Mouse (Mus musculus) limb, embryonic 12.5 days (tissue): ENCODE results near the gene Chmp6. TPM values are rescaled to one million over a fixed set of nuclear protein-coding genes. Genes with fewer than 3 reads are reported as not detected.
A peak's percentile ranks its signal among the peaks of the same experiment; 100 is the strongest.

ENCODE experiments used
- ATAC-seq: fragments of 200-750 bp; cut with Nextera tagmentation; 2 replicates; pipeline ENCODE4 v1.8.0; 2017; ENCODE audit warnings: low read depth, moderate TSS enrichment; ENCODE audit not compliant: insufficient number of reproducible peaks, insufficient read depth, low FRiP score, low TSS enrichment
- H3K27ac ChIP-seq: fragments of 300-500 bp; sonication (generic); 2 replicates; pipeline ENCODE4 v1.5.1; 2016; ENCODE audit warnings: mild to moderate bottlenecking, moderate library complexity
- H3K27me3 ChIP-seq: fragments of 300-500 bp; sonication (generic); 2 replicates; pipeline ENCODE4 v1.6.1; 2016; ENCODE audit warnings: mild to moderate bottlenecking, moderate library complexity
- H3K36me3 ChIP-seq: fragments of 300-500 bp; sonication (generic); 2 replicates; pipeline ENCODE4 v1.6.1; 2016; ENCODE audit warnings: mild to moderate bottlenecking, moderate library complexity
- H3K4me1 ChIP-seq: fragments of 300-500 bp; sonication (generic); replicated peaks from 2 replicates; pipeline ENCODE4 v1.6.1; 2016
- H3K4me2 ChIP-seq: fragments of 300-500 bp; sonication (generic); 2 replicates; pipeline ENCODE4 v1.6.1; 2016; ENCODE audit warnings: mild to moderate bottlenecking, moderate library complexity
- H3K4me3 ChIP-seq: fragments of 300-500 bp; sonication (generic); replicated peaks from 2 replicates; pipeline ENCODE4 v1.5.1; 2016; ENCODE audit warnings: mild to moderate bottlenecking
- H3K9ac ChIP-seq: fragments of 300-500 bp; sonication (generic); replicated peaks from 2 replicates; pipeline ENCODE4 v1.6.1; 2016; ENCODE audit warnings: mild to moderate bottlenecking, moderate library complexity
- H3K9me3 ChIP-seq: fragments of 300-500 bp; sonication (generic); 2 replicates; pipeline ENCODE4 v1.6.1; 2016; ENCODE audit warnings: mild to moderate bottlenecking, moderate library complexity
- WGBS: fragments of 180-500 bp; shearing (Covaris S2); methylation state at CpG from one replicate; pipeline ENCODE4 v1.1.7; 2016; 5-methylcytosine and 5-hydroxymethylcytosine counted together
- polyA plus RNA-seq: library from polyadenylated mRNA; unstranded; fragments of >200 nt; fragmentation: Nextera tagmentation; extraction: Ambion mirVana; gene quantifications from 2 replicates; pipeline ENCODE4 v1.2.1, GENCODE M21; 2016

Gene Chmp6
- polyA plus RNA-seq, 1 experiment from 2014 or later = 115 TPM

DNA sequence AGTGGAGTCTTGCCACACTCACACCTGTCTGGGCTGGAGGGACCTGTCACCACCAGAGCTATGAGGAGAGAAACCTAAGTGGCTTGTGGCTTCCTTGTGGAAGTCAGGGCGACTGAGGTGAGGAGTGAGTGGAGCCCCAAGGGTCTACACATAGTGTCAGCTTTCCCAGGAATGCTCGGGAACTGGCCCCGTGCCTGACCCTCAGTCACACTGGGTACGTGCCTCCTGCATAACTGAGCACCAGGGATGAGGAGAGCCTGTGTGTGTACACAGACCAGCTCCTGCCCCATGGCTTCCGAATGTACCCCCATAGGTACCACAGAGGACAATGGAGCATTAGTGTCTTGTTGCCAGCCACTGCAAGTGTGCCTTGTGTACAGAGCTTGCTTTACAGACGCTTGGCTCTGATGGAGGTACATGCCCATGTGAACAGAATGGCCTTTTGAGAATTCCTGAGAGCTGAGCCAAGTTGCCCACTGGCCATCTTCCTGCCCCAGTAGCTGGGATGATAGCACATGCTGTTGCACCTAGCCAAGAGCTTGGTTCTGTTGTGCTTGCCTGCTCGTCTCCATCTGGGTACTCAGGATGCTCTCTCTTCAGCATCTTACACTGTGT, 21.5 kb upstream of the Chmp6 start:
- H3K9ac ChIP-seq = no peak overlapping the region
- ATAC-seq = no peak
- no peaks in the 10 kb centered on the region for H3K27me3 ChIP-seq
- H3K36me3 ChIP-seq = peaks cover 89% of the 10 kb centered on the region
- no peaks in the 10 kb centered on the region for H3K4me1 ChIP-seq
- no peak overlapping the region for H3K27ac ChIP-seq
- no peaks in the 10 kb centered on the region for H3K9me3 ChIP-seq
- no peak overlapping the region for H3K4me3 ChIP-seq
- H3K4me2 ChIP-seq = no peak overlapping the region
- WGBS = 90% methylated on average over 7 of the region's 7 CpGs

GRCm38 (mm10) chr11:119893667-119894236, 19.5 kb upstream of the Chmp6 start:
- ATAC-seq = no peak
- Histone ChIP-seq H3K4me2 (no peak overlapping the region), H3K36me3 (peaks cover 91% of the 10 kb centered on the region), H3K9me3 (no peaks in the 10 kb centered on the region), H3K27me3 (no peaks in the 10 kb centered on the region), H3K9ac (no peak overlapping the region), H3K4me3 (no peak overlapping the region), H3K4me1 (no peaks in the 10 kb centered on the region), H3K27ac (no peak overlapping the region)
- WGBS = 52% methylated on average over 10 of the region's 10 CpGs

DNA sequence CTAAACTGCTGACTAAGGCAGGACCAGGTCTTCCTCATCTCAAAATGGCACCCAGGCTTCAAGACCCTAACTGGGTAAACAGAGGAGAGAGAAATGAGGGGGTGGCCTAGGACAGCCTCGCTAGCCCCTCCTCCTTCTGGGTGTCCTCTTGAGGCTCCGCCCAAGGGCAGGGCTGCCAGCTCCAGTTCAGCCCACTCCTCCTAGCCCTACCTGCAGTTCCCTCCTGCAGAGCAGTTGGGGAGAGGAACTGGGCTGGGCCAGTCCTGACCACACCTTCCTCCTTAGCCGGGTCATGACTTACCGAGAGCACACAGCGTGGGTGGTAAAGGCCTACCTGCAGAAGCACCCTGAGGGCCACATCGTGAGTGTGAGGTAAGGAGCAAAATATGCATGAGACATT, 18.6 kb upstream of the Chmp6 start:
- Histone ChIP-seq H3K4me3 (no peak overlapping the region), H3K9me3 (no peaks in the 10 kb centered on the region), H3K27me3 (no peaks in the 10 kb centered on the region), H3K9ac (no peak overlapping the region), H3K4me2 (no peak overlapping the region), H3K36me3 (peaks cover 91% of the 10 kb centered on the region), H3K4me1 (no peaks in the 10 kb centered on the region), H3K27ac (no peak overlapping the region)
- WGBS = 55% methylated on average over 6 of the region's 6 CpGs
- ATAC-seq = no peak

DNA sequence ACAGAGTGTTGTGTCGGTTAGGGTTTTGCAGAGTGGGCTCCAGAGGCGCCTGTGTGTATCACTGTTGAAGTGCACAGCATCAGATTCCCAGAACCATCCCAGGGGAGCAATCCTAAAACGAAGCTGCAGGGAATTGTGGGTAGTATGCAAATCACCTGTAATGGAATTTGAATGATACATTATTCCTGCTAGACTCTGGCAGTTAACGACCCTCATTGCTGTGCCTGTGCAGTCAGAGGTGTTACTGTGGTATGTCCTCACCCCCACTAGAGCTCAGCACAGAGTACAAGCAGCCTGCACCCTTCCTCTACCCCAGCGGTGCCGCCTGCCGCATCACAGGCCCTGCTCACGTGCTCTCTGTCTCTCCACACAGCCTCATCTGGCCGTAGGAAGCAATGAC, 16.2 kb upstream of the Chmp6 start:
- ATAC-seq = no peak
- H3K27ac ChIP-seq = no peak overlapping the region
- 81% methylated on average over 9 of the region's 9 CpGs for WGBS

DNA sequence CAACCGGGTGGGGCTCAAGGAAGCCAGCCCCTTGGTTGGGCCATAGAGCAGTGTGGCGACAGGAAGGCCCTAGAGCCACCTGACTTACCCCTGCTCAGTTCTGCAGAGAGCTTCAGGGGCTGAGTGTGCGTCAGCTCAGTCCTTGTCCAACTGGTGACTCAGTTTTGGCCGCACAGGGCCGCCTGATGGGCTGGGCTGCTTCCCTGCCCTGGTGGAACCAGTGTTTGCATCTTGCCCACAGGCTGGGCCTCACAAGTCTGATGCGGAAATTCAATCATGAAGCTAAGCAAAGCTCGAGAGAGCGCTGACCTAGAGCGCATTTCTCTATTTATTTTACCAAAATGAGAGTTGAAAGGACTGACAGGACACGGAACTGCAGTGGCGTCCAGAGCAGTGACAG, 14.3 kb upstream of the Chmp6 start:
- peaks cover 57% of the 10 kb centered on the region for H3K36me3 ChIP-seq
- no peak overlapping the region for H3K4me2 ChIP-seq
- H3K27me3 ChIP-seq = no peaks in the 10 kb centered on the region
- no peak for ATAC-seq
- no peak overlapping the region for H3K27ac ChIP-seq
- no peak overlapping the region for H3K4me3 ChIP-seq
- no peak overlapping the region for H3K9ac ChIP-seq
- H3K4me1 ChIP-seq = no peaks in the 10 kb centered on the region
- WGBS = 91% methylated on average over 11 of the region's 11 CpGs
- no peaks in the 10 kb centered on the region for H3K9me3 ChIP-seq

More for the DNA sequence above, 16.2 kb upstream of the Chmp6 start:
- no peak overlapping the region for H3K4me2 ChIP-seq
- peaks cover 72% of the 10 kb centered on the region for H3K36me3 ChIP-seq
- no peaks in the 10 kb centered on the region for H3K4me1 ChIP-seq
- H3K27me3 ChIP-seq = no peaks in the 10 kb centered on the region
- no peak overlapping the region for H3K9ac ChIP-seq
- no peak overlapping the region for H3K4me3 ChIP-seq
- no peaks in the 10 kb centered on the region for H3K9me3 ChIP-seq

GRCm38 (mm10) chr11:119901174-119901573, 12.1 kb upstream of the Chmp6 start:
- no peak overlapping the region for H3K27ac ChIP-seq
- no peak overlapping the region for H3K4me3 ChIP-seq
- no peak overlapping the region for H3K9ac ChIP-seq
- WGBS = 69% methylated on average over 4 of the region's 4 CpGs
- no peaks in the 10 kb centered on the region for H3K4me1 ChIP-seq
- peaks cover 35% of the 10 kb centered on the region for H3K36me3 ChIP-seq
- no peaks in the 10 kb centered on the region for H3K9me3 ChIP-seq
- no peak for ATAC-seq
- no peaks in the 10 kb centered on the region for H3K27me3 ChIP-seq
- H3K4me2 ChIP-seq = no peak overlapping the region

- no peak for ATAC-seq
- Histone ChIP-seq H3K4me3 (no peak overlapping the region), H3K27ac (no peak overlapping the region), H3K4me2 (no peak overlapping the region), H3K4me1 (no peaks in the 10 kb centered on the region), H3K36me3 (peaks cover 20% of the 10 kb centered on the region), H3K27me3 (no peaks in the 10 kb centered on the region), H3K9me3 (no peaks in the 10 kb centered on the region), H3K9ac (no peak overlapping the region)
- WGBS = 87% methylated on average over 4 of the region's 4 CpGs
Observed at GRCm38 (mm10) chr11:119902891-119903290, 10.3 kb upstream of the Chmp6 start.

DNA sequence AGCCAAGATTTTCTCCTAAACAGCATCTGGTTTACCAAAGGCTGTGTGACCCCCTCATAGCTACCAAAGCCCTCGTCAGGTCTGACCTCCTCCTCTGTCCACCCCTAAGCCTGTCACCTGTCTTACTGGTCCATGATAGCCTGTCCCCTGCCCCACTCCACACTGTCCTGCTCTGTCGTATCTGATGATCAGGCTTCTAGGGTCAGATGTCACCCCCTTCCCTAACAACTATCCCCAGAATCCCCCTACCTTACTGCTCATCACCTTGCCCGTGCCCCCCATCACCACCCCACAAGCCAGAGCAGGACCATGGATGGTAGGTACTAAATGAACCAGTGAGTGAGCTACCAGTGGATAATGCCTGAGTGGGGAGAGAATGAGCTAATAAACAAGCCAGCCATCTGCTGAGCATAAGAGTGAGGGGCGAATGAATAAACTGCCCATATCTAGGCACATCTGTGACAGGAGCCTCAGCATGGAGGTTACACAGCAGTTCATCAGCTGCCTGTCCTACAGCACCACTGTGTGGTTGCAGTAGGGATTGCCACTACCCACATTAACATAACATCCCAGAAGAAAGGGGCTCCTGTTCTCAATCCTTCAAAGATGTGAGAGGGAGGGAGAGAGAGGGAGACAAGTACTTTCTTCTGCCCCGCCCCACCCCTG, 8.5 kb upstream of the Chmp6 start:
- Histone ChIP-seq H3K9ac (no peak overlapping the region; the same call in 1 of the 2 replicates), H3K9me3 (no peaks in the 10 kb centered on the region), H3K4me1 (peaks cover 7% of the 10 kb centered on the region; the same call in 1 of the 2 replicates), H3K27me3 (0 out of 2 replicates have a peak, but pooled peaks cover 6% of the 10 kb centered on the region), H3K27ac (no peak overlapping the region), H3K4me3 (no peak overlapping the region), H3K4me2 (no peak overlapping the region), H3K36me3 (peaks cover 2% of the 10 kb centered on the region; the same call in 1 of the 2 replicates)
- no peak; the same call in 1 of the 2 replicates for ATAC-seq
- WGBS = 32% methylated on average over 5 of the region's 5 CpGs

DNA sequence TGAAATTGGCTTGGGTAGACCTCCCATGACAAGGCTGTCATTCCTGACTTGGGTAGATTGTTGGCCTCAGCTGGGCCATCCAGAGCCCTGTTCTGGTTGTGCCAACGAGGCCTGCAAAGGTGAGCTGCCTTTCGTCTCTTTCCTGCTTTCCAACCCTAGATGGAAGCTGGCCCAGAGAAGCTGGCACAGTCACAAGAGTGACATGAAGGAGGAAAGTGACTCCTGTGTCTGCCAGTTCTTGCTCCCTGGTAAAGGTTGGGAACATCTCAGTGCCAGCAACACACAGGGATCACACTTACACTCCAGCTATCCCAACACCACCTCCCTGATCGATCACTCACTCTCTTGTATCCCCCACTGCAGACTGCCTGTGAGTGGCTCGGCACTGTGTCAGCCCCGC, 7.4 kb upstream of the Chmp6 start:
- 86% methylated on average over 5 of the region's 5 CpGs for WGBS
- Histone ChIP-seq H3K9me3 (no peaks in the 10 kb centered on the region), H3K4me2 (no peak overlapping the region), H3K4me1 (peaks cover 8% of the 10 kb centered on the region; the same call in 1 of the 2 replicates), H3K4me3 (no peak overlapping the region), H3K36me3 (no peaks in the 10 kb centered on the region), H3K27ac (no peak overlapping the region), H3K9ac (no peak overlapping the region), H3K27me3 (0 out of 2 replicates have a peak, but pooled peaks cover 6% of the 10 kb centered on the region)
- ATAC-seq = no peak

GRCm38 (mm10) chr11:119907006-119907650, 6.1 kb upstream of the Chmp6 start:
- WGBS = 40% methylated on average over 7 of the region's 7 CpGs
- Histone ChIP-seq H3K4me2 (no peak overlapping the region), H3K27me3 (0 out of 2 replicates have a peak, but pooled peaks cover 6% of the 10 kb centered on the region), H3K9me3 (no peaks in the 10 kb centered on the region), H3K27ac (no peak overlapping the region), H3K36me3 (no peaks in the 10 kb centered on the region), H3K9ac (peak overlapping the region; percentile 23; the same call in 1 of the 2 replicates), H3K4me1 (peaks cover 8% of the 10 kb centered on the region; the same call in 1 of the 2 replicates), H3K4me3 (no peak overlapping the region)
- ATAC-seq = no peak

DNA sequence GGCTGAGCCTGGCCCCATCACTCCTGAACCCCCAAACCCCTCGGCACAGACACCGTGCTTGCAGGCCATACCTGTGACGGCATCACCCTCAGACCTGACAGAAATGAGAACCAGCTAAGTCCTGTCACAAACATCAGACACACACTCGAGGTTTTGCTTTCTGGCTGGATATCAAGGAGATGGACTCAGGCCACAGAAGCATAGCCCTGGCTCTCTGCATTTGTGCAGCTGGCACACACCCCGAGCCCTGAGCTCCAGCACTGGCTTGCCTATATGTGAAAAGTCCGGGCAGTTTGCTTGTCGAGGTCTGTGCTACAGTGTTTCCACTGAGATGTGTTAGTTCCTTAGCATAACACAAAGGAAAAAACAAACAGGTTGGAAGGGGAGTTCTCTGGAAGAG, 5.5 kb upstream of the Chmp6 start:
- Histone ChIP-seq H3K27me3 (0 out of 2 replicates have a peak, but pooled peaks cover 6% of the 10 kb centered on the region), H3K4me3 (no peak overlapping the region), H3K9me3 (no peaks in the 10 kb centered on the region), H3K9ac (0 out of 2 replicates have a peak overlapping the region, but pooled peaks have one; percentile 23), H3K27ac (no peak overlapping the region), H3K4me1 (peaks cover 12% of the 10 kb centered on the region), H3K36me3 (no peaks in the 10 kb centered on the region), H3K4me2 (no peak overlapping the region)
- 54% methylated on average over 7 of the region's 7 CpGs for WGBS
- ATAC-seq = no peak
